Mouse (Mus musculus) midbrain, embryonic 10.5 days (tissue): ENCODE measurements around the gene Klk1. TPM values are rescaled to one million over a fixed set of nuclear protein-coding genes. Genes with fewer than 3 reads are reported as not detected.

ENCODE experiments used
- DNase-seq: peaks from one replicate; pipeline ENCODE4 v3.0.0-alpha.2; 2017; ENCODE audit warnings: low spot score
- H3K27ac ChIP-seq: fragments of 300-500 bp; sonication (generic); replicated peaks from 2 replicates; pipeline ENCODE4 v1.5.1; 2016; ENCODE audit warnings: mild to moderate bottlenecking
- H3K27me3 ChIP-seq: fragments of 300-500 bp; sonication (generic); 2 replicates; pipeline ENCODE4 v1.6.1; 2016; ENCODE audit warnings: low read depth, mild to moderate bottlenecking; ENCODE audit not compliant: poor library complexity, severe bottlenecking
- H3K36me3 ChIP-seq: fragments of 300-500 bp; sonication (generic); 2 replicates; pipeline ENCODE4 v1.6.1; 2016; ENCODE audit warnings: mild to moderate bottlenecking, moderate library complexity
- H3K4me1 ChIP-seq: fragments of 300-500 bp; sonication (generic); 2 replicates; pipeline ENCODE4 v1.6.1; 2016
- H3K4me3 ChIP-seq: fragments of 300-500 bp; sonication (generic); 2 replicates; pipeline ENCODE4 v1.5.1; 2016; ENCODE audit warnings: mild to moderate bottlenecking, moderate library complexity
- H3K9me3 ChIP-seq: fragments of 300-500 bp; sonication (generic); replicated peaks from 2 replicates; pipeline ENCODE4 v1.6.1; 2016; ENCODE audit warnings: mild to moderate bottlenecking
- WGBS: fragments of 180-500 bp; shearing (Covaris S2); methylation state at CpG from one replicate; pipeline ENCODE4 v1.1.7; 2016; 5-methylcytosine and 5-hydroxymethylcytosine counted together
- polyA plus RNA-seq: library from polyadenylated mRNA; unstranded; fragments of >200 nt; fragmentation: Nextera tagmentation; extraction: Ambion mirVana; gene quantifications from 2 replicates; pipeline ENCODE4 v1.2.1, GENCODE M21; 2016

Klk1 gene
- polyA plus RNA-seq, 1 experiment from 2014 or later: not detected

GRCm38 (mm10) chr7:44261147-44261546 lies 36.0 kb downstream of the Klk1 start, which contains the start of gene Gm15517:
Gm15517 (plus strand) TSS chr7:44261447.
- no peak within 1 kb of the TSS for H3K27ac ChIP-seq
- no peaks in the 10 kb centered on the region for H3K9me3 ChIP-seq
- H3K36me3 ChIP-seq: no peaks in the 10 kb centered on the region
- peaks cover 50% of the 10 kb centered on the region for H3K27me3 ChIP-seq
- no peak for DNase-seq
- WGBS: 61% methylated on average over 5 of the region's 5 CpGs
- peaks cover 10% of the 10 kb centered on the region for H3K4me1 ChIP-seq
- H3K4me3 ChIP-seq: no peak within 1 kb of the TSS

GRCm38 (mm10) chr7:44262791-44263643 lies 37.9 kb downstream of the Klk1 start:
- WGBS: 3% methylated on average over 34 of the region's 34 CpGs
- H3K27me3 ChIP-seq: peaks cover 51% of the 10 kb centered on the region
- no peaks in the 10 kb centered on the region for H3K36me3 ChIP-seq
- H3K4me1 ChIP-seq: peaks cover 10% of the 10 kb centered on the region
- no peaks in the 10 kb centered on the region for H3K9me3 ChIP-seq
- DNase-seq: peak; percentile 94
- H3K4me3 ChIP-seq: peak overlapping the region; percentile 41
- H3K27ac ChIP-seq: peak overlapping the region; percentile 42; the same call in 1 of the 2 replicates

DNA sequence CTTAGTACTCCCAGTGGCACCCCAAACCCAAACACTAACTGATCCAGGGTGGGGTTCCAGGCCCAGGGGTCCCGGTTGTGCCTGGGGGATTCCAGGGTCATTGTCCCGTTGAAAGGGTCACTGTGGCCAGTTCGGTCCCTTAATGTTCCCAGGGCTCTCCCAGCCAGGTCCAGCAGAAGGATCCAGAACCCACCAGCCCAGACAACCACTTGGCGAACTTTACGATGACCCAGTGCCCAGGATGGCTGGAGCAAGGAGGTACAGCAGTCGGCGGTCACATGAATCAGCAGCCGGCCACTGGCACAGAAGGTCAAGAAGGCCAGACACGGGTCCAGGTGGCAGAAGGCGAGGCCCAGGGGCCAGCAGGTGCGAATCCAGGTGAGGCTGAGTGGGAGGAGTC lies 43.0 kb downstream of the Klk1 start:
- H3K4me1 ChIP-seq: peaks cover 3% of the 10 kb centered on the region
- no peak overlapping the region for H3K4me3 ChIP-seq
- H3K27me3 ChIP-seq: peaks cover 44% of the 10 kb centered on the region
- WGBS: 80% methylated on average over 11 of the region's 11 CpGs
- no peak overlapping the region for H3K27ac ChIP-seq
- DNase-seq: no peak
- H3K36me3 ChIP-seq: no peaks in the 10 kb centered on the region
- no peaks in the 10 kb centered on the region for H3K9me3 ChIP-seq

DNA sequence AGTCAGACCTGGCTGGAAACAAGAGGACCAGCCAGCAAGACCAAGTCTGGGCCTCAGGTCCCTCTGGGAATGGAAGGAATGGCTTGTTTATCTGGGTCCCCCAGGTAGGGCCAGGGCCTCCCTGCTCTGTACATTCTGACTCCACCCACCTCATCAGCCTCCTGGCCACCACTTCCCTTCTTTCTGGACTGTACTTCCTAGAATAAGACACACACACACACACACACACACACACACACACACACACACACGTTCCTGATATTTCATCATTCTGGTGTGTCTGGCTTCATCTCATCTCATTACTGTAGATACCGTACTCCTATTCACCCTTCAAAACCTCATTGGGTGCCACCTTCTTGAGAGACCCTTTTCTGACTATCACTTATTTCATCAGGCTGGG lies 44.2 kb downstream of the Klk1 start:
- Histone ChIP-seq H3K9me3 (no peaks in the 10 kb centered on the region), H3K4me1 (peaks cover 7% of the 10 kb centered on the region; the same call in 1 of the 2 replicates), H3K36me3 (no peaks in the 10 kb centered on the region), H3K4me3 (no peak overlapping the region), H3K27me3 (peaks cover 44% of the 10 kb centered on the region), H3K27ac (no peak overlapping the region)
- DNase-seq: no peak
- 76% methylated on average over 2 of the region's 2 CpGs for WGBS

GRCm38 (mm10) chr7:44271309-44271708 lies 46.1 kb downstream of the Klk1 start:
- H3K27ac ChIP-seq: no peak overlapping the region

GRCm38 (mm10) chr7:44272546-44272945 lies 47.4 kb downstream of the Klk1 start:
- Histone ChIP-seq H3K9me3 (no peaks in the 10 kb centered on the region; the same call in 1 of the 2 replicates), H3K36me3 (no peaks in the 10 kb centered on the region), H3K27me3 (peaks cover 38% of the 10 kb centered on the region), H3K27ac (no peak overlapping the region), H3K4me3 (no peak overlapping the region), H3K4me1 (peaks cover 7% of the 10 kb centered on the region; the same call in 1 of the 2 replicates)
- no peak for DNase-seq
- WGBS: 94% methylated on average over 7 of the region's 7 CpGs

More at GRCm38 (mm10) chr7:44271309-44271708, 46.1 kb downstream of the Klk1 start:
- DNase-seq: no peak
- WGBS: 68% methylated on average over 2 of the region's 2 CpGs
- Histone ChIP-seq H3K36me3 (no peaks in the 10 kb centered on the region), H3K4me3 (no peak overlapping the region), H3K27me3 (peaks cover 38% of the 10 kb centered on the region), H3K4me1 (peaks cover 7% of the 10 kb centered on the region; the same call in 1 of the 2 replicates), H3K9me3 (no peaks in the 10 kb centered on the region; the same call in 1 of the 2 replicates)

- H3K27ac ChIP-seq: no peak overlapping the region
- no peak overlapping the region for H3K4me3 ChIP-seq
- no peaks in the 10 kb centered on the region; the same call in 1 of the 2 replicates for H3K9me3 ChIP-seq
- WGBS: 64% methylated on average over 7 of the region's 7 CpGs
- no peak for DNase-seq
- peaks cover 33% of the 10 kb centered on the region for H3K27me3 ChIP-seq
- H3K36me3 ChIP-seq: no peaks in the 10 kb centered on the region
- H3K4me1 ChIP-seq: peaks cover 7% of the 10 kb centered on the region; the same call in 1 of the 2 replicates
Measured at GRCm38 (mm10) chr7:44273446-44273845, 48.3 kb downstream of the Klk1 start.

GRCm38 (mm10) chr7:44274096-44274495 lies 48.9 kb downstream of the Klk1 start:
- Histone ChIP-seq H3K4me3 (no peak overlapping the region), H3K9me3 (no peaks in the 10 kb centered on the region; the same call in 1 of the 2 replicates), H3K36me3 (no peaks in the 10 kb centered on the region), H3K27ac (no peak overlapping the region), H3K4me1 (peaks cover 7% of the 10 kb centered on the region; the same call in 1 of the 2 replicates), H3K27me3 (peaks cover 27% of the 10 kb centered on the region)
- DNase-seq: no peak
- 49% methylated on average over 11 of the region's 11 CpGs for WGBS

- Histone ChIP-seq H3K27me3 (peaks cover 24% of the 10 kb centered on the region), H3K36me3 (no peaks in the 10 kb centered on the region), H3K4me1 (peaks cover 7% of the 10 kb centered on the region; the same call in 1 of the 2 replicates), H3K9me3 (no peaks in the 10 kb centered on the region; the same call in 1 of the 2 replicates), H3K27ac (no peak overlapping the region), H3K4me3 (no peak overlapping the region)
- 76% methylated on average over 3 of the region's 3 CpGs for WGBS
- DNase-seq: no peak
Measured at GRCm38 (mm10) chr7:44275546-44275945, 50.4 kb downstream of the Klk1 start.

GRCm38 (mm10) chr7:44276461-44277249 lies 51.5 kb downstream of the Klk1 start:
- no peak overlapping the region for H3K4me3 ChIP-seq
- DNase-seq: no peak
- H3K36me3 ChIP-seq: no peaks in the 10 kb centered on the region
- H3K4me1 ChIP-seq: peaks cover 9% of the 10 kb centered on the region
- 75% methylated on average over 10 of the region's 10 CpGs for WGBS
- H3K27ac ChIP-seq: no peak overlapping the region
- no peaks in the 10 kb centered on the region; the same call in 1 of the 2 replicates for H3K9me3 ChIP-seq
- H3K27me3 ChIP-seq: peaks cover 24% of the 10 kb centered on the region

DNA sequence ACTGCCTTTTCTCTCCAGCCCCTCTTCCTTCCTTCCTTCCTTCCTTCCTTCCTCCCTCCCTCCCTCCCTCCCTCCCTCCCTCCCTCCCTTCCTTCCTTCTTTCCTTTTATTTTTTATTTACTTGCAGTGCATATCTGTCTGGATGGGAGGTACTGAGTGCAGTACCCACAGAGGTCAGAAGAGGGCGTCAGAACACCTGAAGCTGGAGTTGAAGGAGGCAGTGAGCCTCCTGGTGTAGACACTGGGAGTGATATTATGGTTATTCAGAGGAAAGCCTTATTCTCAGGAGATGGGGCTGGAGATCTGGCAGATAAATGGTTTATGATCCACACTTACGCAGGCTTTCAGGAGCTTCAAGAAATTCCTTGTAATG lies 52.1 kb downstream of the Klk1 start:
- Histone ChIP-seq H3K36me3 (no peaks in the 10 kb centered on the region), H3K27ac (no peak overlapping the region), H3K4me3 (no peak overlapping the region), H3K9me3 (no peaks in the 10 kb centered on the region; the same call in 1 of the 2 replicates), H3K27me3 (peaks cover 24% of the 10 kb centered on the region), H3K4me1 (peaks cover 11% of the 10 kb centered on the region)
- 51% methylated on average over 2 of the region's 2 CpGs for WGBS
- DNase-seq: no peak
